Mouse (Mus musculus) midbrain, postnatal 0 days (tissue): ENCODE results near the gene Rnf113a1. TPM values are rescaled to one million over a fixed set of nuclear protein-coding genes. Genes with fewer than 3 reads are reported as not detected.
"Not testable (repeated sequence)": the region's sequence is repeated elsewhere in the genome, so short reads cannot be mapped to it uniquely, and the experiment has no call there.

ENCODE experiments used
- ATAC-seq: fragments of 200-750 bp; cut with Nextera tagmentation; 2 replicates; pipeline ENCODE4 v1.8.0; 2017; ENCODE audit warnings: moderate number of reproducible peaks, mild to moderate bottlenecking, moderate TSS enrichment, moderate library complexity; ENCODE audit not compliant: low FRiP score
- DNase-seq: peaks from one replicate; pipeline ENCODE4 v3.0.0-alpha.2; 2015; ENCODE audit warnings: low spot score
- H3K27ac ChIP-seq: fragments of 300-500 bp; sonication (generic); 2 replicates; pipeline ENCODE4 v1.5.1; 2014; ENCODE audit warnings: low read depth, mild to moderate bottlenecking, low read length, mixed read lengths
- H3K27me3 ChIP-seq: fragments of 300-500 bp; sonication (generic); 2 replicates; pipeline ENCODE4 v1.6.1; 2014; ENCODE audit warnings: low read length, control low read depth, mixed read lengths; ENCODE audit not compliant: insufficient read depth
- H3K36me3 ChIP-seq: fragments of 300-500 bp; sonication (generic); 2 replicates; pipeline ENCODE4 v1.6.1; 2014; ENCODE audit warnings: low read length, control low read depth, mixed read lengths; ENCODE audit not compliant: insufficient read depth
- H3K4me1 ChIP-seq: fragments of 300-500 bp; sonication (generic); 2 replicates; pipeline ENCODE4 v1.6.1; 2014; ENCODE audit warnings: mild to moderate bottlenecking, control low read depth, antibody characterized with exemption, low read length, mixed read lengths; ENCODE audit not compliant: insufficient read depth
- H3K4me2 ChIP-seq: fragments of 300-500 bp; sonication (generic); 2 replicates; pipeline ENCODE4 v1.6.1; 2014; ENCODE audit warnings: low read depth, mild to moderate bottlenecking, low read length, mixed read lengths; ENCODE audit not compliant: poor library complexity, severe bottlenecking
- H3K4me3 ChIP-seq: fragments of 300-500 bp; sonication (generic); 2 replicates; pipeline ENCODE4 v1.5.1; 2014; ENCODE audit warnings: low read depth, mild to moderate bottlenecking, low read length, moderate library complexity
- H3K9ac ChIP-seq: fragments of 300-500 bp; sonication (generic); replicated peaks from 2 replicates; pipeline ENCODE4 v1.6.1; 2014; ENCODE audit warnings: mild to moderate bottlenecking, low read length, moderate library complexity, mixed read lengths; ENCODE audit not compliant: poor library complexity, severe bottlenecking
- H3K9me3 ChIP-seq: fragments of 300-500 bp; sonication (generic); 2 replicates; pipeline ENCODE4 v1.6.1; 2016; ENCODE audit warnings: low read length, control low read depth
- CTCF ChIP-seq: IDR thresholded peaks from 2 replicates; pipeline ENCODE4 v1.5.1; 2016; ENCODE audit warnings: antibody characterized with exemption, mild to moderate bottlenecking
- WGBS: fragments of 180-500 bp; shearing (Covaris S2); extraction: QIAGEN DNeasy Blood & Tissue Kit; methylation state at CpG from one replicate; pipeline ENCODE4 v1.1.7; 2014; 5-methylcytosine and 5-hydroxymethylcytosine counted together
- polyA plus RNA-seq: library from polyadenylated mRNA; unstranded; fragments of >200 nt; fragmentation: Nextera tagmentation; extraction: Ambion mirVana; gene quantifications from 2 replicates; pipeline ENCODE4 v1.2.1, GENCODE M21; 2015
- total RNA-seq: library from RNA; depleted of rRNA; stranded (reverse); fragments of >200 nt; gene quantifications from 2 replicates; pipeline ENCODE4 v1.2.3, GENCODE M21; 2014; rRNA removed

Gene Rnf113a1
- total RNA-seq (9.3 and 9.7 TPM in 2 replicates), polyA plus RNA-seq (26.8 and 30.2 TPM in 2 replicates)

- Histone ChIP-seq H3K27ac (peak within 1 kb of the TSS; percentile 73), H3K4me3 (peak within 1 kb of the TSS; percentile 43), H3K9me3 (no peaks in the 10 kb centered on the region), H3K36me3 (no peaks in the 10 kb centered on the region), H3K27me3 (no peaks in the 10 kb centered on the region), H3K9ac (peak within 1 kb of the TSS; percentile 60), H3K4me1 (no peaks in the 10 kb centered on the region), H3K4me2 (peak within 1 kb of the TSS; percentile 51)
- DNase-seq (peak; percentile 83), ATAC-seq (peak; percentile 91)
- TF ChIP-seq CTCF, result no peak
- 28% methylated on average over 62 of the region's 63 CpGs for WGBS
Measured at GRCm38 (mm10) chrX:37191105-37191743, at the start of gene Rnf113a1, which contains the start of gene Ndufa1. TSS of gene Rnf113a1 (plus strand) at chrX:37191245. TSS of gene Ndufa1 (minus strand) at chrX:37191163.

GRCm38 (mm10) chrX:37141732-37142131, 49.3 kb upstream of the Rnf113a1 start:
- Histone ChIP-seq H3K4me2 (no peak overlapping the region), H3K4me3 (no peak overlapping the region)
- no peak for TF ChIP-seq CTCF

GRCm38 (mm10) chrX:37144498-37144897, 46.5 kb upstream of the Rnf113a1 start:
- not testable (repeated sequence) for H3K27me3 ChIP-seq, H3K4me1 ChIP-seq, DNase-seq, H3K4me2 ChIP-seq, H3K9ac ChIP-seq, H3K36me3 ChIP-seq, ATAC-seq, H3K4me3 ChIP-seq, H3K9me3 ChIP-seq, H3K27ac ChIP-seq
- 60% methylated on average over 1 of the region's 4 CpGs for WGBS

More at GRCm38 (mm10) chrX:37141732-37142131, 49.3 kb upstream of the Rnf113a1 start:
- H3K9ac ChIP-seq, result no peak overlapping the region
- no peaks in the 10 kb centered on the region for H3K4me1 ChIP-seq
- DNase-seq (no peak), ATAC-seq (no peak)
- H3K27me3 ChIP-seq, result no peaks in the 10 kb centered on the region
- 88% methylated on average over 3 of the region's 3 CpGs for WGBS
- H3K36me3 ChIP-seq, result no peaks in the 10 kb centered on the region
- no peak overlapping the region for H3K27ac ChIP-seq
- no peaks in the 10 kb centered on the region for H3K9me3 ChIP-seq

GRCm38 (mm10) chrX:37144954-37145353, 46.1 kb upstream of the Rnf113a1 start:
- peak; percentile 59 for TF ChIP-seq CTCF
- no peaks in the 10 kb centered on the region for H3K36me3 ChIP-seq
- H3K9me3 ChIP-seq, result no peaks in the 10 kb centered on the region
- no peak overlapping the region for H3K9ac ChIP-seq
- 74% methylated on average over 2 of the region's 2 CpGs for WGBS
- H3K27me3 ChIP-seq, result no peaks in the 10 kb centered on the region
- no peak overlapping the region for H3K27ac ChIP-seq
- ATAC-seq, result no peak
- DNase-seq, result peak; percentile 34
- no peak overlapping the region for H3K4me3 ChIP-seq
- no peak overlapping the region for H3K4me2 ChIP-seq
- no peaks in the 10 kb centered on the region for H3K4me1 ChIP-seq

- no peak overlapping the region for H3K4me3 ChIP-seq
- ATAC-seq (no peak), DNase-seq (no peak)
- no peak overlapping the region for H3K9ac ChIP-seq
- H3K36me3 ChIP-seq, result no peaks in the 10 kb centered on the region
- no peaks in the 10 kb centered on the region for H3K9me3 ChIP-seq
- TF ChIP-seq CTCF, result peak; percentile 45
- H3K27me3 ChIP-seq, result no peaks in the 10 kb centered on the region
- 59% methylated on average over 4 of the region's 4 CpGs for WGBS
- no peak overlapping the region for H3K27ac ChIP-seq
- H3K4me2 ChIP-seq, result no peak overlapping the region
- H3K4me1 ChIP-seq, result no peaks in the 10 kb centered on the region
Measured at GRCm38 (mm10) chrX:37157839-37158238, 33.2 kb upstream of the Rnf113a1 start.

- no peak overlapping the region for H3K27ac ChIP-seq
- no peaks in the 10 kb centered on the region for H3K36me3 ChIP-seq
- WGBS, result 76% methylated on average over 10 of the region's 10 CpGs
- ATAC-seq (no peak), DNase-seq (no peak)
- no peak overlapping the region for H3K4me3 ChIP-seq
- H3K9me3 ChIP-seq, result no peaks in the 10 kb centered on the region
- no peaks in the 10 kb centered on the region for H3K4me1 ChIP-seq
- TF ChIP-seq CTCF, result no peak
- no peak overlapping the region for H3K4me2 ChIP-seq
- H3K27me3 ChIP-seq, result no peaks in the 10 kb centered on the region
- no peak overlapping the region for H3K9ac ChIP-seq
Measured at GRCm38 (mm10) chrX:37161169-37161568, 29.9 kb upstream of the Rnf113a1 start.
